Mouse (Mus musculus) T-helper 17 cell (primary cell): Measurements from ENCODE around the gene Cypt12.

Experiments used
- in situ Hi-C, 2 experiments: fragments of 300-600 bp; cut with MboI, MseI; formaldehyde crosslinking; loops; 1 replicate in 1 of 2; 2 replicates in 1 of 2; pipeline ENCODE4 v1.15.1; 2025; ENCODE audit warnings: high pct_unique_total_duplicates in 2 of 2

Cypt12 gene

DNA sequence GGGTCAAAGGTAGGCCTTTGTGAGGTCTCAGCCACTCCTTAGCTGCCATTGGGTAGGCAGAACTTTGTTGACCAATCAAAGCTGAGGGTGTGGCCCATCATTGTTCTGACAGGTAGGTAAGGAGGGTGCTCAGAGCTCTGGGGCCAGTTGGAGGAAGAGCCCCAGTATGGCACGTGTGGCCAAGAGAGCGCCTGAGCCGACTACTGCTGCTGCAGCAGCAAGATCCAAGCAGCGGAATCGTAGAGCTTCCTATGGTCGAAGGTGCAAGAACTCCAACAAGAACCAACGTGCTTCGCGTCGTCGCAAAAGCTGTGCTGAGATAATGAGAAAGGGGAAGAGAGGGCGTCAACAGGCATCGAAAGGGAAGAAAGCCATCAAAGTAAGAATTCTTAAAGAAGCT, at the start of gene Cypt12:
TSS of gene Cypt12 (plus strand) at position 112 of the 400 bp plus-strand sequence.
- in situ Hi-C loops: no loop called here

DNA sequence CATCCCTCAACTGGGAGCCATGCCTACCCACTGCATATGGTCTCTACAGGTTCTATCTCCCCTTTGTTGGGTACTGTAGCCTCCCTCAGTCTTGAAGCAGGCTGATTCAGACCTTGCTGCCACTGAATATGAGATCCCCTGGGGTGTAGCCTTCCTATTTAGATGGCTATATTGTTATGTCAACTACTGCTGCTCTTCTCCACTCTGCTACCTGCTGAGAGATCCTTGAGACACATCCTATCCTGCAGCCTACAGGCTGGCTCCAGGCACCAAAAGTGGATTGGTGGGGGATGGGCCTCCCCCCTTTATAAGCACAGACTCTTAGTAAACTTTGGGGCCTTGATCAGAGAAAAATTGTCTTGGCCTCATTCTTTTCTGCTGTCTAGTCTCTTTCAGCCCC, 34.4 kb upstream of the Cypt12 start:
- in situ Hi-C loops: loop anchor here in 1 of 2 experiments (5.0 kb wide), 1 partner anchor 409 kb away; no protein-coding TSS in a partner anchor

DNA sequence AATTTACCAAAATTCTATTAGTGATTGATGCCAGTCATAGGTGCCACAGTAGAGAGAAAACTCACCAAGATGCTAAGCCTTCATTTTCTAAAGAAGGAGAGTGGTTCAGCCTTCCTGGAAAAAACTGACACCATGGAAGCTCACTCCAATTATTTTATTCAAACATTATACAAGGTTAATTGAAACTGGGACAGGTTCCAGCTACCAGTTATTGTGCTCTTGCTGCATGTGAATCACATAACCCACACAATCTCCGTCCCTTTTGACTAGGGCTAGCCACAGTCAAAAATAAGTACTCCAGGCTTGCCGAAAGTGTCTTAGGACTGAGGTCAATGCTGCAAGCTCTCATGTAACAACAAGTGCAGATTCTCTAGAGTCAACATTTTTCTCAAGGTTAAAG, 8.0 kb upstream of the Cypt12 start:
- in situ Hi-C loops: no loop called here
